Mouse (Mus musculus) liver, adult 2 months (tissue): ENCODE results near the gene Cenpn. TPM values are rescaled to one million over a fixed set of nuclear protein-coding genes. Genes with fewer than 3 reads are reported as not detected.

Experiments used
- DNase-seq: peaks from one replicate; pipeline ENCODE4 v3.0.0-alpha.2; 2011; ENCODE audit warnings: low read depth, low spot score; ENCODE audit errors: extremely low read depth
- H3K27ac ChIP-seq: fragments of 200-500 bp; replicated peaks from 2 replicates; pipeline ENCODE4 v1.5.1; 2012; ENCODE audit warnings: low read depth, mild to moderate bottlenecking, control low read depth, inconsistent platforms, low read length; ENCODE audit not compliant: insufficient read depth
- H3K27me3 ChIP-seq: fragments of 200-500 bp; 2 replicates; pipeline ENCODE4 v1.6.1; 2012; ENCODE audit warnings: mild to moderate bottlenecking, moderate library complexity, low read length, inconsistent platforms; ENCODE audit not compliant: control insufficient read depth, insufficient read depth
- H3K36me3 ChIP-seq: fragments of 200-500 bp; 2 replicates; pipeline ENCODE4 v1.6.1; 2012; ENCODE audit warnings: low read length, inconsistent platforms; ENCODE audit not compliant: control insufficient read depth, insufficient read depth
- H3K4me1 ChIP-seq: fragments of 200-500 bp; 2 replicates; pipeline ENCODE4 v1.6.1; 2011; ENCODE audit warnings: low read length; ENCODE audit not compliant: control insufficient read depth, insufficient read depth
- H3K4me3 ChIP-seq: fragments of 200-500 bp; 2 replicates; pipeline ENCODE4 v1.5.1; 2011; ENCODE audit warnings: low read depth, mild to moderate bottlenecking, control low read depth, low read length, moderate library complexity; ENCODE audit not compliant: insufficient read depth
- H3K79me2 ChIP-seq: fragments of 200-500 bp; 2 replicates; pipeline ENCODE4 v1.6.1; 2012; ENCODE audit warnings: inconsistent platforms, mild to moderate bottlenecking, low read length, moderate library complexity; ENCODE audit not compliant: control insufficient read depth, insufficient read depth
- H3K9ac ChIP-seq: fragments of 200-500 bp; 2 replicates; pipeline ENCODE4 v1.6.1; 2012; ENCODE audit warnings: low read depth, mild to moderate bottlenecking, control low read depth, inconsistent platforms, low read length
- CTCF ChIP-seq: fragments of 200-500 bp; IDR thresholded peaks from 2 replicates; pipeline ENCODE4 v1.5.1; 2011; ENCODE audit warnings: low read depth, low read length, control low read depth
- POLR2A ChIP-seq: fragments of 200-500 bp; IDR thresholded peaks from 2 replicates; pipeline ENCODE4 v1.6.1; 2011; ENCODE audit warnings: low read length, control low read depth; ENCODE audit not compliant: insufficient read depth; ENCODE audit errors: extremely low read depth
- WGBS: fragments of 180-500 bp; shearing (Covaris S2); methylation state at CpG from one replicate; pipeline ENCODE4 v1.1.7; 2018; 5-methylcytosine and 5-hydroxymethylcytosine counted together
- polyA plus RNA-seq: library from polyadenylated mRNA; depleted of rRNA; stranded (reverse); fragments of >200 nt; gene quantifications from 2 replicates; pipeline ENCODE4 v1.2.3, GENCODE M21; 2012; rRNA removed
- total RNA-seq: library from RNA; depleted of rRNA; stranded (reverse); fragments of >200 nt; gene quantifications from 2 replicates; pipeline ENCODE4 v1.2.3, GENCODE M21; 2014; rRNA removed

Cenpn gene
- total and polyA plus RNA-seq, 2 experiments = 0.72 to 0.74 TPM

DNA sequence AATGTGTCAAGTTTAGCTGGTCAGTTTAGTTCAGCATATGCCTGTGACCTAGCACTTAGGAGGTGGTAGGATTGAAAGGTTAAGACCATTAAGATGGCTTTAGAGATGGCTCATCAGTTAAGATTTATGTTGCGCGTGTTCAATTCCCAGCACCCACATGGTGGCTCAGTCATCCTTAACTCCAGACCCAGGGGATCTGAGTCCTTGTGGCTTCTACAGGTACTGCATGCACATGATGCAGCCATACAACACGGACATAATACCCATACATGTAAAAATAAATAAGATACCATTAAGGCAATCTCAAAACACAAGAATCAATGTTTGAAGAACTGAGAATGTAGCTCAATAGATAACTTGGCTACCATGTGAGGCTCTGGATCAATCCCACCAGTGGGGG lies 68.3 kb downstream of the Cenpn start:
- no peak overlapping the region for H3K4me3 ChIP-seq
- WGBS = 88% methylated on average over 3 of the region's 3 CpGs

More for the DNA sequence above, 68.3 kb downstream of the Cenpn start:
- peaks cover 25% of the 10 kb centered on the region; the same call in 1 of the 2 replicates for H3K36me3 ChIP-seq
- peaks cover 5% of the 10 kb centered on the region for H3K4me1 ChIP-seq
- H3K79me2 ChIP-seq = peaks cover 17% of the 10 kb centered on the region; the same call in 1 of the 2 replicates
- H3K27me3 ChIP-seq = no peaks in the 10 kb centered on the region
- no peak for DNase-seq
- no peak overlapping the region for H3K9ac ChIP-seq
- no peak overlapping the region for H3K27ac ChIP-seq
- no peak; the same call in 1 of the 2 replicates for TF ChIP-seq CTCF
- TF ChIP-seq POLR2A = no peak

Other genes starting within 250 kb of the Cenpn start
- gene Cdyl2, start 188.7 kb upstream of the Cenpn start, total RNA-seq = 1.1 and 1.3 TPM in 2 replicates
- 0.71 and 0.81 TPM in 2 replicates for gene Cdyl2, start 188.7 kb upstream of the Cenpn start, polyA plus RNA-seq
- 9.3 and 10.9 TPM in 2 replicates for gene Cmc2, start 275 bp upstream of the Cenpn start, total RNA-seq
- gene Cmc2, start 275 bp upstream of the Cenpn start, polyA plus RNA-seq = 4.2 and 5.2 TPM in 2 replicates
- 2.9 and 3.7 TPM in 2 replicates for gene Atmin, start 21.7 kb downstream of the Cenpn start, total RNA-seq
- gene Atmin, start 21.7 kb downstream of the Cenpn start, polyA plus RNA-seq = 3.9 and 4.1 TPM in 2 replicates
- 0.13 and 0.18 TPM in 2 replicates for gene 1700030J22Rik, start 57.2 kb downstream of the Cenpn start, total RNA-seq
- 0.15 and 0.20 TPM in 2 replicates for gene 1700030J22Rik, start 57.2 kb downstream of the Cenpn start, polyA plus RNA-seq
- gene Gcsh, start 71.8 kb downstream of the Cenpn start, total RNA-seq = 146 and 161 TPM in 2 replicates
- gene Gcsh, start 71.8 kb downstream of the Cenpn start, polyA plus RNA-seq = 75.7 and 96.4 TPM in 2 replicates
- not detected in 2 replicates for gene Pkd1l2, start 160.7 kb downstream of the Cenpn start, total RNA-seq
- gene Pkd1l2, start 160.7 kb downstream of the Cenpn start, polyA plus RNA-seq = not detected in 2 replicates
- gene Bco1, start 174.1 kb downstream of the Cenpn start, total RNA-seq = 5.2 and 7.2 TPM in 2 replicates
- 4.0 TPM in 2 replicates for gene Bco1, start 174.1 kb downstream of the Cenpn start, polyA plus RNA-seq
- 1.2 and 1.3 TPM in 2 replicates for gene Gan, start 236.4 kb downstream of the Cenpn start, total RNA-seq
- 1.1 and 1.5 TPM in 2 replicates for gene Gan, start 236.4 kb downstream of the Cenpn start, polyA plus RNA-seq